Mouse (Mus musculus) brown adipose tissue, adult 24 weeks (tissue): ENCODE data around the gene Hist1h4h. TPM values are rescaled to one million over a fixed set of nuclear protein-coding genes. Genes with fewer than 3 reads are reported as not detected.

ENCODE experiments used
- H3K27ac ChIP-seq: fragments of 200-500 bp; replicated peaks from 2 replicates; pipeline ENCODE4 v1.5.1; 2012; ENCODE audit warnings: low read depth, mild to moderate bottlenecking, low read length
- H3K4me1 ChIP-seq: fragments of 200-500 bp; 2 replicates; pipeline ENCODE4 v1.6.1; 2012; ENCODE audit warnings: low read length, mixed read lengths; ENCODE audit not compliant: control insufficient read depth, insufficient read depth, insufficient read length
- H3K4me3 ChIP-seq: fragments of 200-500 bp; 2 replicates; pipeline ENCODE4 v1.5.1; 2012; ENCODE audit warnings: low read depth, mild to moderate bottlenecking, low read length, moderate library complexity; ENCODE audit not compliant: insufficient read depth
- polyA plus RNA-seq: library from polyadenylated mRNA; stranded (reverse); fragments of >200 nt; gene quantifications from 2 replicates; pipeline ENCODE4 v1.2.4, GENCODE M21; 2012; ENCODE audit not compliant: missing spikeins, insufficient read depth, insufficient read length

Gene Hist1h4h
- polyA plus RNA-seq, 1 experiment, result 69.6 TPM

DNA sequence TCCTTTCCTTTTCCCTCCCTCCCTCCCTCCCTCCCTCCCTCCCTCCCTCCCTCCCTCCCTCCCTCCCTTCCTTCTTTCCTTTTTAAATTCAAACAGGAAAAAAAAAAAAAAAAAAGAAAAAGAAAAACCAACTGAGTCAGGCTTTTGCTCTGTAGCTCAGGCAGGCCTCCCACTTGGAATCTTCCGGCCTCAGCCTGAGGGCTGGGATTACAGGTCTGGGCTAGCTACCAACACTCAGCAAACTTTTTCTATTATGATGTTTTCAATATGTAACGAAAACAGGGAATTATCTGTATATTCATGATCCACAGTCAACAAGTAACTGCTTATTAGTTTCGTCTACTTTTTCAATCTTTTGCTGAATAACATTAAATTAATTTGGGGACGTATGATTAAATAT lies 27.9 kb upstream of the Hist1h4h start:
- Histone ChIP-seq H3K4me3 (no peak overlapping the region), H3K4me1 (no peaks in the 10 kb centered on the region), H3K27ac (no peak overlapping the region)

DNA sequence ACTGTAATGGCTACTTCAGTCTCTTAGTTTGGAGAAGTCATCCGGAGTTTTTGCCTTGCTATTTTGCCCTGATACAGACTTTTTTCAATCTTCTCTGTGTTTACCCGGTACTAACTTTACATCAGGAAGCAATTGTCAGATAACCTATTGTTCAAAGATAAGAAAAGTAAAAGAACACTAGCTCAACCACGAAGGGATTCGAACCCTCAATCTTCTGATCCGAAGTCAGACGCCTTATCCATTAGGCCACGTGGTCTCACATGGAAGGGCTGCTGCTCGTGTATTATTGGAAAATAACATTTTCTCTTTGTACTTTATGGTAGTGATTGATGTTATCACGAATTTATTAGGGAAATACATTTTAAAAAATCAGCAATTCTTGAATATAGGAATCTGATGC lies 27.1 kb upstream of the Hist1h4h start:
- H3K27ac ChIP-seq, result no peak overlapping the region
- H3K4me1 ChIP-seq, result no peaks in the 10 kb centered on the region
- H3K4me3 ChIP-seq, result no peak overlapping the region

GRCm38 (mm10) chr13:23505662-23506345 lies 25.0 kb upstream of the Hist1h4h start:
- Histone ChIP-seq H3K4me1 (no peaks in the 10 kb centered on the region), H3K4me3 (peak overlapping the region; percentile 30), H3K27ac (no peak overlapping the region)

- no peak overlapping the region for H3K27ac ChIP-seq
- no peaks in the 10 kb centered on the region for H3K4me1 ChIP-seq
- no peak overlapping the region for H3K4me3 ChIP-seq
Measured at GRCm38 (mm10) chr13:23506351-23506750, 24.5 kb upstream of the Hist1h4h start.

- Histone ChIP-seq H3K27ac (no peak overlapping the region), H3K4me3 (no peak overlapping the region), H3K4me1 (no peaks in the 10 kb centered on the region)
Measured at GRCm38 (mm10) chr13:23506819-23507515, 23.9 kb upstream of the Hist1h4h start.

- H3K4me3 ChIP-seq, result no peak overlapping the region
- H3K27ac ChIP-seq, result no peak overlapping the region
- H3K4me1 ChIP-seq, result no peaks in the 10 kb centered on the region
Measured at GRCm38 (mm10) chr13:23510127-23510526, 20.7 kb upstream of the Hist1h4h start.

DNA sequence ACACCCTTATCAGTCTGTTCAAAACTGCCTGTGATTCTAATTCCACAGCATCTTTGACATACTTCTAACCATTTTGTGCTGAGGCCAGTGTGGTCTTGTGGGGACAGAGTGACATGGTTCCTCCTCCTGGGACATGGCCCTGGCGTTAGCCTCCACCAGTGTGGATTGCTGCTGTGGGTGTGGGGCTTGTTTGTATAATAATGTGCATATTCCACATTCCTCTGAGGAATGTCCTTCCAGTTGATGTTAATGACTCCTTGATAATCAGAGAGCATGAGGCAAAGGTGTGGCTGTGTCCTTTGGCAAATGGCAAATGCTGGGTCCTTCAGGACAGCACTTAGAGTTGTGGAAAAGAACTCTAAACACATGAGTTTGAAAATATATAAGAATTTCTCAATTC lies 17.3 kb upstream of the Hist1h4h start:
- Histone ChIP-seq H3K4me1 (no peaks in the 10 kb centered on the region), H3K4me3 (no peak overlapping the region), H3K27ac (no peak overlapping the region)

DNA sequence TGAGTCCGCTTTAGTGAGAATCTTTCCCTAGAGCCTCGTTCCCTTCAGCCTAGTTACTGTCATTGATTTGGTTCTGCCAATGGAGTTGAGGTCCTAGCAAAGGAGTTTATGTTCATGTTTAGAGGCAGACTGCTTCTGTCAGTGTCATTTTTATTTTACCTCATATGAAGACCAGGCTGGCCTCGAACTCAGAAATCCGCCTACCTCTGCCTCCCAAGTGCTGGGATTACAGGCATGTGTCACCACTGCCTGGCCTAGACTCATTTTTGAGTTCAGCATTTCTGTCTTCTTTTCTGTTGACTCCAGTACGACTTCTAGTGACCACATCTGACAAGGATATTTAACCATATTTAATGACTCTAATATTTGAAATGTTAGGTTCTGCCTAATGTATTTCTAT lies 15.6 kb upstream of the Hist1h4h start:
- H3K27ac ChIP-seq, result no peak overlapping the region
- no peak overlapping the region for H3K4me3 ChIP-seq
- H3K4me1 ChIP-seq, result no peaks in the 10 kb centered on the region

- no peak overlapping the region for H3K27ac ChIP-seq
- H3K4me1 ChIP-seq, result no peaks in the 10 kb centered on the region
- H3K4me3 ChIP-seq, result no peak overlapping the region
Measured at GRCm38 (mm10) chr13:23515826-23516620, 14.8 kb upstream of the Hist1h4h start.

DNA sequence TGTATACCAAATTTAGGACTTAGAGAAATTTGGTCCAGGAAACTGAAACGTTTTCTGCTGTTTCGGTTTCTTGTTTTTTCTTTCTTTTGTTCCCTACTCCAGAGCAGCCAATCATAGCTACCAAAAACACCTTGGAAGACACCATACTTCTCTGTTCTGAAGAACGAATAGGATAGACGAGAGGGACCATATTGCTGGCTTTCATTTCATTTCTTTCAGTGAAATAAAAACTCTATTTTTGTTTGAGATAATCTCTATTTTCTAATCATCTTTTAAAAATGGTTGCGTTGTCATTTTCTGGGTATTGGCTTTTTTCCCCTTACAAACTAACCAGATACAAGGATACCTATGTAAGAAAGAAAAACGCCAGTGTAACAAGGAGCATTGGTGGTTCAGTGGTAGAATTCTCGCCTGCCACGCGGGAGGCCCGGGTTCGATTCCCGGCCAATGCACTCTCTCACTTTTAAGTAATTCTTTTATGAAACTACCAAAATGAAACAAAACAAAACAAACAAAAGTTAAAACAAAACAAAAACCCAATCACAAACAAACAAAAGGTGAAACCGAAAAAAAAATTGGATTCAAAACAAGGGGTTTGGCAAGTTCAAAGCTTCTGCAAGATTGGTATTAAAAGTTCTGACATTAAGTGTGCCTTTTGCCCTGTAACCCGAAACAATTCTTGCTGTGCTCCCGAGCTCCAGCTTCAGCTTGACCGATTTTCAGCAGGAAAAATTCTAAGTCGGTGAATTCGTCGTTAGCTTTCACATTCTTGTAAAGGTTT lies 13.8 kb upstream of the Hist1h4h start:
- Histone ChIP-seq H3K4me1 (no peaks in the 10 kb centered on the region), H3K4me3 (peak overlapping the region; percentile 67), H3K27ac (peak overlapping the region; percentile 20; the same call in 1 of the 2 replicates)

DNA sequence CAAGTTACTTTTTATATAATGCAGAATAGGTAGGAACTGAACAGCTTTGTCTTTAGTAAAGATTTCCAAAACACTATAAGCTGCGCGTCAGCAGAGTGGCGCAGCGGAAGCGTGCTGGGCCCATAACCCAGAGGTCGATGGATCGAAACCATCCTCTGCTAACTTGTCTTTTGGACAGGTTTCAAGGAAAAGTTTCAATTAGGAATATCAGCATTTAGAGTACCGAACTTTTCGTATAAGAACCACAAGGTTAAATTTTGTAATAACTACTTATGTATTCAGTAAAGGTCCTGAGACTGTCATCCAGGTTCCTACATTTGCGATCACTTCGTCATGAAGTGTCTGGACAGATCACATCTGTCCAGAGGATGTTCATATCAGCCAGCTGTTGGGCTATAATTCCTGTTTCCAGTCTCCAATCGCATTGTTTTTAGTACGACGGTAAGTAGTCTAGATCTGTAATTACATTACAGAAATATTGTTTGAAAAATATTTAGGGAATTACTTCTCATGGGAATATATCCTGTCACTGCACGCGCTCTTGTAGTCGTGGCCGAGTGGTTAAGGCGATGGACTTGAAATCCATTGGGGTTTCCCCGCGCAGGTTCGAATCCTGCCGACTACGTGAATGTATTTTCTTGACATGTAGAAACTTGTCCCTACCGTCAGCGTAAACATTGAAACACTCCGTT lies 13.1 kb upstream of the Hist1h4h start:
- no peaks in the 10 kb centered on the region for H3K4me1 ChIP-seq
- peak overlapping the region; percentile 67 for H3K4me3 ChIP-seq
- H3K27ac ChIP-seq, result peak overlapping the region; percentile 20; the same call in 1 of the 2 replicates

GRCm38 (mm10) chr13:23518295-23518603 lies 12.6 kb upstream of the Hist1h4h start:
- no peaks in the 10 kb centered on the region for H3K4me1 ChIP-seq
- H3K27ac ChIP-seq, result no peak overlapping the region
- H3K4me3 ChIP-seq, result peak overlapping the region; percentile 48

- H3K27ac ChIP-seq, result no peak overlapping the region
- H3K4me3 ChIP-seq, result peak overlapping the region; percentile 31; the same call in 1 of the 2 replicates
- no peaks in the 10 kb centered on the region for H3K4me1 ChIP-seq
Measured at GRCm38 (mm10) chr13:23518885-23519284, 12.0 kb upstream of the Hist1h4h start.

DNA sequence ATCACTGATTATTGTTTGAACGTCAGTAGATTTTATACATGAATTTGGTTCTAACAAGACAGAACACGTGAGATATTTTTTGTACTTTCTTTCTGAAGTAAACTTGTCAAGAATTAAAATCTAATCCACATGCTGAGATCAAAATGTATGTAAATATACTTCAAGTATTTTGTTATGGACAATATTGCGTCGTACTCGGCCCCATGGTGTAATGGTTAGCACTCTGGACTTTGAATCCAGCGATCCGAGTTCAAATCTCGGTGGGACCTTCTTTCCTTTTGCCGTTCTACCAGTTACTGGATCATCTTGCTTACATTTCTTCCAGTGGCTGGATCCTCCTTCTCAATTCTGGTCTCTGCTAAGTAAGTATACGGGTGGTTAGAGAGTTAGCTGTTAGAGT lies 11.4 kb upstream of the Hist1h4h start:
- H3K4me3 ChIP-seq, result peak overlapping the region; percentile 31; the same call in 1 of the 2 replicates
- no peak overlapping the region for H3K27ac ChIP-seq
- H3K4me1 ChIP-seq, result no peaks in the 10 kb centered on the region
